Mouse (Mus musculus) 416B (cell line): Measurements from ENCODE around the gene Osm.

Source experiments
- DNase-seq: peaks from one replicate; pipeline ENCODE4 v3.0.0; 2011; ENCODE audit warnings: low read depth

Gene Osm

GRCm38 (mm10) chr11:4240151-4240550 is 3.9 kb downstream of the Osm start:
- peak; percentile 65 for DNase-seq

DNA sequence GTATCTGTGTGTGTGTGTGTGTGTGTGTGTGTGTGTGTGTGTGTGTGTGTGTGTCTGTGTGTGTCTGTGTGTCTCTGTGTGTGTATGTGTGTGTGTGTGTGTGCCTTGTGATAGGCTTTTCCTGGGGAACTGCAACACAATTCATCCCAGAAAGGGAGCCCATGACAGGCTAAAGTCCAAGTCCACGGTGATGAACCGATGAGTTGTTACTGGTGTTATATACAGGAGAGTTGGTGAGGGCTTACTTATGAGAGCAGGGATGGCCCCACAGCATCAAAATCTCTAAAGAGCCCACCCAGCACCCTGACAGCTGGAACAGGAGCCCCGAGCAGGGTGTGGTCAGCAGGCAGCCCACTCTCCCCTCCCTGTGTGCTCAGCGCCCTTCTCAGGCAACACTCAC is 5.0 kb downstream of the Osm start:
- no peak for DNase-seq

GRCm38 (mm10) chr11:4246126-4246525 is 9.9 kb downstream of the Osm start:
- DNase-seq: no peak

GRCm38 (mm10) chr11:4246623-4247022 is 10.4 kb downstream of the Osm start:
- no peak for DNase-seq

GRCm38 (mm10) chr11:4247201-4247959 is 11.2 kb downstream of the Osm start:
- DNase-seq: no peak

DNA sequence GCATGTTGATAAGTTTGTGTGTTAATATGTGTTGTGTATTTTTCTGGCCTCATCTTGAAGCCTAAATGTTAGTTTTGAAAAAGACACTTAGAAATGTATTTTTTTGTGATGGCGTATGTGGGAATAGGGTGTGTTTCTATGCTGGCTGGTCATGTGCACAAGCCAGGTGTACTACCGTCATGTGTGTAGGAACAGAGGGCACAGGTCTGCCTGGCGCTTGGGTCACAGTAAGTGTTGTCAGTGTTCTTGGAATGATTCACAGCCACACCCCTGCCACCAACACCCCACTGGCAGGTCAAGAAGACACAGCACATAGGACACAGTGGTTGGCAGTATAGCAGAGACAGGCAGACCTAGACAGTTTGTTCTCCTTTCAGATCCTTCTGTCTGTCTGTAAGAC is 12.9 kb downstream of the Osm start:
- no peak for DNase-seq

DNA sequence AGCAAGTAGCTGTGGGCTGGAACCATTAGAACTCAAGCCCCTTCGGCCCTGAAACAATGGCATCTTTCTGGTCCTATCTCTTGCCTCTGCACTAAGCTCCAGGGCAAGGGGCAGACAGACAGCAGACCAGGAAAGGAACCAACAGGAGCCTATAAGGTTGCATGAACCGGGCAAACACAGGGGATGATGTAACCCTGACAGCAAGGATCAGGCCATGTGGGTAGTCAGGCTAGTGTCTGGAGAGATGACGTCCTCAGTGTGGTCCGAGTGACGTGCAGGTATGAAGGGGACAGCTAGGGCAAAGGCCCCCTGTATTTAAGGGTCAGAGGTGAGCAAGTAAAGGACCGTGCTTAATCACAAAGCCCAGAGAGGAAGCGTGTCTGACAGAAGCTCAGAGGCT is 14.1 kb downstream of the Osm start:
- no peak for DNase-seq

- peak; percentile 81 for DNase-seq
Measured at GRCm38 (mm10) chr11:4251376-4251775, 15.2 kb downstream of the Osm start.

DNA sequence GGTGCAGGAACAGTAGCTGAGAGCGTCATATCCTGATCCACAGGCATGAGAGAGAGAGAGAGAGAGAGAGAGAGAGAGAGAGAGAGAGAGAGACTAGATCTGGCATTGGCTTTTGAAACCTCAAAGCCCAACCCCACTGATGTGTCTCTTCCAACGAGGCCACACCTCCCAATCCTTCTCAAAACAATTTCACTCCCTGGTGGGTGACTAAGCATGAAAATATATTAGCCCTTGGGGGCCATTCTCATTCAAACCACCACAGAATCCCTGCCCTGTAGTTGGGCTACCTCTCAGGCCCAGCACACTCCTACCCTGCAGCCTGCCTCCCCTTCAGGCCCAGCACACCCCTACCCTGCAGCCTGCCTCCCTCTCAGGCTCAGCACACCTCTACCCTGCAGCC is 16.7 kb downstream of the Osm start:
- no peak for DNase-seq

DNA sequence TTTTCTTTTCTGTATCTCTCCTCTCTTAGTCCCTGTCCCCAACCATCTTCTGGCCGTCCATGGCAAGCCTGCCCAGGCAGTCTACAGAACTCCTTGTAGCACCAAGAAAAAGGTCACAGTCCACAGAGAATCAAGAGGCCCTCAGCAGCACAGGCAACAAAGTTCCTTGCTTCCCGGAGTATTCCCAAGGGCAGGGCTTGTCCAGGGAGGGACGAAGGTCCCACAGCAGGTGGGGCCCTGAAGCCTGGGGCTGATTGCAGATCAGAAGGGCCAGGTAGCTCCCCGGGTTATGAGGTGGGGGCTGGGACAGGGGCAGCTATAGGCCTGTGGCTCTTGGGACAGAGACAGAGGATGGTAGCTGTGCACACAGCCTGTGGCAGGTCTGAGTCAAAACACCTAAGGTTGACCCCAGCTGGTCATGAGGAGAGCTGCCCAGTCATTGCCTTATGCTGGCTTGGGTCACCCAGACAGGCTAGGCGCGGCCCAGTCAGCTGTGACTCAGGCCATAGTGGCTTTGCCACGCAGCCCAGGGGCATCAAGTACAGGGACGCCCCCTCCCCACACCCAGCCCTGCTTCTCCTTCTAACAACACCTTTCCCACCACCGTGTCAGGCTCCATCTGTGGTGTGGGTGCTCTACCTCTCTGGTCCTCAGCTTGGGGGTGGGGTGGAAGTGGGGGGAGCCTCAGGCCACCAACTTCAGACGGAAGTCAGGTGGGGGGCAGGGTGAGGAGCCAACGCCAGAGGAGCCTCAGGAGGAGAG is 20.8 kb downstream of the Osm start, which contains the start of gene Lif:
Gene Lif, plus strand, starts transcription at position 712 of the 762 bp plus-strand sequence.
- no peak for DNase-seq

GRCm38 (mm10) chr11:4257756-4258155 is 21.5 kb downstream of the Osm start:
- DNase-seq: no peak

GRCm38 (mm10) chr11:4258657-4259082 is 22.4 kb downstream of the Osm start:
- peak; percentile 85 for DNase-seq

- DNase-seq: peak; percentile 63
Measured at GRCm38 (mm10) chr11:4260463-4261187, 24.4 kb downstream of the Osm start.

- peak; percentile 78 for DNase-seq
Measured at GRCm38 (mm10) chr11:4261188-4261494, 24.9 kb downstream of the Osm start.

- DNase-seq: peak; percentile 77
Measured at GRCm38 (mm10) chr11:4261969-4262368, 25.7 kb downstream of the Osm start.

GRCm38 (mm10) chr11:4262847-4263246 is 26.6 kb downstream of the Osm start:
- DNase-seq: no peak

- no peak for DNase-seq
Measured at GRCm38 (mm10) chr11:4263296-4263695, 27.1 kb downstream of the Osm start.

- no peak for DNase-seq
Measured at GRCm38 (mm10) chr11:4264066-4264465, 27.8 kb downstream of the Osm start.

DNA sequence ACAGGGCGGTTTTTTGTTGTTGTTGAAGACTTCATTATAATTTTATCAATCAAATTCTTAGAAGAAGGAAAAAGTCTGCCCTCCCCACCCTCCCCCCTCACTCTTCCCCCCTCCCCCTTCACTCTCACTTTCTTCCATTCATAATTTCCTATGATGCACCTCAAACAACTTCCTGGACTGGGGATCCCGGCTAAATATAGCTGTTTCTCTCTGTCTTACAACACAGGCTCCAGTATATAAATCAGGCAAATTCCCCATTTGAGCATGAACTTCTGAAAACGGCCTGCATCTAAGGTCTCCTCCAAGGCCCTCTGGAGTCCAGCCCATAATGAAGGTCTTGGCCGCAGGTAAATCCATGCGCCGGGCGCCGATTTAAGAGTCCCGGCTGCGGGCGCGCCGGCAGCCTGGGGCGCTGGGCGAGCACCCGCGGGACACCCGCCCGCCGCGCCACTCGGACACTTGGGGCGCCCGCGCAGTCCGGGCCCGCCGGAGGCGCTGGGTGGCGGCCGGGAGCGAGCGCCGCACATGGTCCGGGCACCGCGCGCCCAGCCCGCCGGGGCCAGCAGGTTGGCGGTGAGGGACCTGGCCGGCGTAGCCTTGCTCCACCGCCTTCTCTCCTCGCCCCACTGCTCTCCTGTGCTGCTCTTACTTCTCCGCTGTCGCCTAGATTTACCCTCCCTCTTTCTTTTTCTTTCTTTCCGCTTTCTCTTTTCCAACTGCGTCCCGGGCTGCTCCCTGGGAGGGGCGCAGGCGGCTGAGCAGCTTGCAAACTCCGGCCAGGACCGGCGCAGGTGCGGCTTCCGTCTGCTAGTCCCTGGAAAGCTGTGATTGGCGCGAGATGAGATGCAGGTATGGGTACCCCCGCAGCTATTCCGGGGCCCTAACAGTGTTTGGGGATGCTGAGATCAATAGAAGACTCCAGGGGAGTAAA is 30.3 kb downstream of the Osm start:
- no peak for DNase-seq

DNA sequence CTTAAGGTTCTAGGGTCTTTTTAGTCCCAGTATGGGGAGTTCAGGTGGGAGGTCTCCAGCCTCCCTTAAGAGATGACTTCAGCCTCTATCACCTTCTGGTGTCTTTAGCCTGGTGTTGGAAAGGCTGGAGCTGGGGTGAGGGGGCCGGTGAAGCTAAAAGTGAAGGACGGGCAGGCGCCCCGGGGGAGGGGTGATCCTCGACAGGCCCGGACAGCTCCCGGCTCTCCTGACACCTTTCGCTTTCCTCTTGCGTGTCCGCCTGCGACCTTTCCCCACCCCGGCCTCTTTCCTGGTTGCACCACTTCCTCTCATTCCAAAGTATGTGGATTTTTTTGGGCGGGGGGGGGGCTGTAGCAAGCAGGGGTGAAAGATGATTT is 31.0 kb downstream of the Osm start:
- no peak for DNase-seq

GRCm38 (mm10) chr11:4268500-4268899 is 32.3 kb downstream of the Osm start:
- DNase-seq: no peak
